Mouse (Mus musculus) midbrain, embryonic 16.5 days (tissue): ENCODE measurements around the gene Tatdn2. TPM values are rescaled to one million over a fixed set of nuclear protein-coding genes. Genes with fewer than 3 reads are reported as not detected.

Experiments
- ATAC-seq: fragments of 200-750 bp; cut with Nextera tagmentation; 2 replicates; pipeline ENCODE4 v1.8.0; 2017; ENCODE audit warnings: moderate TSS enrichment
- H3K27ac ChIP-seq: fragments of 300-500 bp; sonication (generic); 2 replicates; pipeline ENCODE4 v1.5.1; 2014; ENCODE audit warnings: mild to moderate bottlenecking, low read length, mixed read lengths
- H3K27me3 ChIP-seq: fragments of 300-500 bp; sonication (generic); 2 replicates; pipeline ENCODE4 v1.6.1; 2014; ENCODE audit warnings: low read depth, low read length, mixed read lengths; ENCODE audit not compliant: control insufficient read depth, insufficient read depth
- H3K36me3 ChIP-seq: fragments of 300-500 bp; sonication (generic); 2 replicates; pipeline ENCODE4 v1.6.1; 2014; ENCODE audit warnings: mild to moderate bottlenecking, low read length, moderate library complexity, mixed read lengths; ENCODE audit not compliant: control insufficient read depth, insufficient read depth
- H3K4me1 ChIP-seq: fragments of 300-500 bp; sonication (generic); 2 replicates; pipeline ENCODE4 v1.6.1; 2014; ENCODE audit warnings: mild to moderate bottlenecking, low read length, mixed read lengths; ENCODE audit not compliant: control insufficient read depth, insufficient read depth
- H3K4me2 ChIP-seq: fragments of 300-500 bp; sonication (generic); 2 replicates; pipeline ENCODE4 v1.6.1; 2014; ENCODE audit warnings: mild to moderate bottlenecking, low read length, mixed read lengths
- H3K4me3 ChIP-seq: fragments of 300-500 bp; sonication (generic); 2 replicates; pipeline ENCODE4 v1.5.1; 2014; ENCODE audit warnings: low read depth, mild to moderate bottlenecking, low read length, moderate library complexity, mixed read lengths
- H3K9ac ChIP-seq: fragments of 300-500 bp; sonication (generic); 2 replicates; pipeline ENCODE4 v1.6.1; 2014; ENCODE audit warnings: low read depth, low read length, mixed read lengths
- H3K9me3 ChIP-seq: fragments of 300-500 bp; sonication (generic); replicated peaks from 2 replicates; pipeline ENCODE4 v1.6.1; 2014; ENCODE audit warnings: mild to moderate bottlenecking, low read length, mixed read lengths; ENCODE audit not compliant: control insufficient read depth, poor library complexity, severe bottlenecking
- WGBS: fragments of 180-500 bp; shearing (Covaris S2); extraction: QIAGEN DNeasy Blood & Tissue Kit; methylation state at CpG from one replicate; pipeline ENCODE4 v1.1.7; 2014; 5-methylcytosine and 5-hydroxymethylcytosine counted together
- polyA plus RNA-seq: library from polyadenylated mRNA; unstranded; fragments of >200 nt; fragmentation: Nextera tagmentation; extraction: Ambion mirVana; gene quantifications from 2 replicates; pipeline ENCODE4 v1.2.1, GENCODE M21; 2015

Tatdn2 gene
- polyA plus RNA-seq, 1 experiment from 2014 or later = 1.1 TPM

DNA sequence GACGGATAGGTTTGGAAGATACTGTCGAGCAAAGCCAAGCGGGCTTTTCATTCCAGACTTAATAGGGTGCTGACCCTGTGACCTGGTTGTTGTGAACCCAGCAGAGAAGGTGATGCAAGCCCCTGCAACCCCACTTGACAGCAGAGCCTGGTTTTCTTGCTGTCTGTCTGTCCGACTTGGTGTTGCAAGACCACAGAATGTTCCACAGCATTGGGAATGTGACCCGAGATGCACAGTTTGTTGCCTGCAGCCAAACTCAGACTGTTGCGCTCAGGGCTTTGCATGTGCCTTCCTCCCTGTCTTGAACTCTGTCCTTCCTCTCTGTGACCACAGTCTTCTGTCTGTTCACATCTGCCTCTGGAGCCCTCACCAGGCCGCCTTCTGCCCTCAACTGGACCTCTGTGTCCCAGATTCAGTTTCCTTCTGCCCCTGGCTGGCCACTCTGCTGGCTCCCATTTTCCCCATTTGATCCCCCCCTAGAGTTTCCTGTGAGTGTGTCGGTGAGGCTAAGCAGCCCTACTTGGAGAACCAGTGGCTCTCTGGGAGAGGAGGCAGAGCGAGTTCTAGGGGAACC, 16.8 kb upstream of the Tatdn2 start:
- Histone ChIP-seq H3K9me3 (no peaks in the 10 kb centered on the region; the same call in 1 of the 2 replicates), H3K9ac (no peak overlapping the region), H3K27ac (no peak overlapping the region), H3K4me3 (no peak overlapping the region), H3K27me3 (no peaks in the 10 kb centered on the region), H3K4me2 (no peak overlapping the region), H3K4me1 (no peaks in the 10 kb centered on the region), H3K36me3 (no peaks in the 10 kb centered on the region)
- 89% methylated on average over 9 of the region's 9 CpGs for WGBS
- no peak for ATAC-seq

GRCm38 (mm10) chr6:113681271-113681670, 15.6 kb upstream of the Tatdn2 start:
- no peak overlapping the region for H3K9ac ChIP-seq
- H3K36me3 ChIP-seq = no peaks in the 10 kb centered on the region
- H3K27ac ChIP-seq = no peak overlapping the region
- no peaks in the 10 kb centered on the region; the same call in 1 of the 2 replicates for H3K9me3 ChIP-seq
- no peaks in the 10 kb centered on the region for H3K4me1 ChIP-seq
- H3K4me3 ChIP-seq = no peak overlapping the region
- WGBS = 15% methylated on average over 4 of the region's 4 CpGs
- no peaks in the 10 kb centered on the region for H3K27me3 ChIP-seq
- ATAC-seq = no peak
- H3K4me2 ChIP-seq = no peak overlapping the region

DNA sequence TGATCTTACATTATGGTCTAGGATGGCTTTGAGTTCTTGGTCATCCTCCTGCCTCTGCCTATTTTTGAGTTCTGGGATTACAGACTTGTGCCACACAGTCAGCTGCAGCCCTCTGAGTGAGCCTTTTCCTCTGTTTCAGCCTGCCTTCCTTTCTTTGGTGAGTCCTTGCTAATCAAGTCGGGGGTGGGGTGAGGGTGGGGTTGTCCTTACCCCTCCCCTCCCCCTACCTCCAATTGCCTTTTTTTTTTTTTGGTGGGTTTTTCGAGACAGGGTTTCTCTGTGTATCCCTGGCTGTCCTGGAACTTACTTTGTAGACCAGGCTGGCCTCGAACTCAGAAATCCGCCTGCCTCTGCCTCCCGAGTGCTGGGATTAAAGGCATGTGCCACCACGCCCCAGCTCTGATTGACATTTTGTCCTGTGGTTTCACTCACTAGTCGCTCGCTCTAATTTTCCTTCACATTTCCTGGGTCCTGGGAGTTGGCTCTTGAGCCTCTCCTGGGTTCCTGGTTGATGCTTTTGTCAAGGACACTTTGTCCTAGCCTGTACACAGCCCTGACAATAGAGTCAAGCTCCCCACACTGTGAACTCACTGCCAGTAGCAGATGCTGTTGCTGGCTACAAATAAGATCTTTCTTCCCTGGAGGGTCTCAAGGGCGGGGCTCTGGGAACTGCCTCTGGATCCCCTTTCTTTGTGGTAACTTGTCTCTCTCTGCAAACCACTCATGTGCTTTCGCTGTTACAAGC, 13.6 kb upstream of the Tatdn2 start:
- no peaks in the 10 kb centered on the region for H3K27me3 ChIP-seq
- H3K27ac ChIP-seq = no peak overlapping the region
- H3K36me3 ChIP-seq = no peaks in the 10 kb centered on the region
- no peaks in the 10 kb centered on the region; the same call in 1 of the 2 replicates for H3K9me3 ChIP-seq
- H3K4me3 ChIP-seq = no peak overlapping the region
- no peak overlapping the region for H3K9ac ChIP-seq
- no peak overlapping the region for H3K4me2 ChIP-seq
- 89% methylated on average over 10 of the region's 10 CpGs for WGBS
- no peak for ATAC-seq
- H3K4me1 ChIP-seq = no peaks in the 10 kb centered on the region

DNA sequence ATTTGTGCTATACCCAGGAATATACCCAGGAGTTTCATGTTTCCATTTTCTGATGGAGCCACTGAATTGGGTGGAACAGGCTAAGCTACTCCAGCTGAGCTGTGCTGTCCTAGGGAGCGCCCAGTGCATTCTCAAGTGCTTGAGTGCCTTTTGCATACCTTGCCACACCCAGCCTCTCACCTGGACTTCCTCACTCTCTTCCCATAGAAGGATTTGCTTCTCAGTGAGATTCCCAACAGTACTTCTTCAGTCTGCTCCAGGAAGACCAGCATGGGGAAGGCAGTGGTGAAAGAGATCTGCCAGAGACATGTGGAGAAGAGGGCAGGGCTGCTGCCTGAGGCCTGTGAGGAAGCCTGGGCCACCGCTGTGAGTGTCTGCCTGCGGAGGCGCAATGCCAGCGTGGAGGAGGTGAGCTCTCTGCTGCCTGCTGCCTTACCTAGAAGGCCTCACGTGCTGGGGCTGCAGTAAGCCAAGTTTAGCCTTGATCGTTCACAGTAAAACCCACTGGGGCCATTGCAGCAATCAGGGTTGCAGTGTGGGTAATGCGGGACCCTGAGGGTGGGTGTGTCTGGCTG, 10.2 kb upstream of the Tatdn2 start:
- Histone ChIP-seq H3K4me1 (no peaks in the 10 kb centered on the region), H3K36me3 (no peaks in the 10 kb centered on the region), H3K4me2 (no peak overlapping the region), H3K27me3 (no peaks in the 10 kb centered on the region), H3K9ac (no peak overlapping the region), H3K9me3 (no peaks in the 10 kb centered on the region; the same call in 1 of the 2 replicates), H3K27ac (no peak overlapping the region), H3K4me3 (no peak overlapping the region)
- 38% methylated on average over 8 of the region's 8 CpGs for WGBS
- no peak for ATAC-seq

GRCm38 (mm10) chr6:113690008-113690399, 6.8 kb upstream of the Tatdn2 start:
- H3K4me3 ChIP-seq = no peak overlapping the region
- H3K9me3 ChIP-seq = no peaks in the 10 kb centered on the region
- no peak overlapping the region for H3K4me2 ChIP-seq
- no peaks in the 10 kb centered on the region for H3K4me1 ChIP-seq
- no peak overlapping the region for H3K27ac ChIP-seq
- ATAC-seq = no peak
- WGBS = 33% methylated on average over 7 of the region's 7 CpGs
- no peaks in the 10 kb centered on the region for H3K36me3 ChIP-seq
- H3K27me3 ChIP-seq = no peaks in the 10 kb centered on the region
- H3K9ac ChIP-seq = no peak overlapping the region

DNA sequence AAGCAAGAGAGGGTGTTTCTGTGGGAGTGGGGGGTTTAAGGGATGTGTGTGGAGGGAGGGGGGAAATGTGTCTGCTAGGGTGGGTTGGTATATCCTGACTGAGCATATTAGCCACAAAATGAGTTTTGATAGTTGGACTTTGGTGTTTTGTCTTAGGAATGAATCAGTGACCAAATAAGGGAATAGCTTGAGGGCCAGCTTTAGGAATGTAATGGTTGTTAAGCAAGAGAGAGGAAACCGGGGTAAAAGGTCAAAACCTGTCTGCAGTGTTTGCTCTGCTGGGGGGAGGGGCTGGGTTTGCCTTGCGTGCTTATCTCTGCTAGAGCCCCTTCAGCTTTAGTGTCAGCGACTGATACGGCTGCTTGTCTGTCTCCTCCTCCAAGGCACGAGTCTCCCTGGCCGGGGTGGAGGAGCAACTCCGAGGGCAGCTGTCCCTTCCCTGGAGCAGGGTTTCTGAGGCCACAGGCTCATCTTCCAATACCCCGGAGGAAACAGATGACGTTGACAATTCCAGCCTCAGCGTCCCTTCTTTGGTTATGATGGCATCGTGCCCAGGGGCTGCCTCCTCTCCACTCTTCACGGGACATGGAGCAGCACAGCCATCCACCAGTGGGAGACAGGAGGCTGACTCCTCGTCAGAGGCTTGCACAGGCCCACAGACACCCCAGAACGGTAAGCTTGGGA, 6.3 kb upstream of the Tatdn2 start:
- Histone ChIP-seq H3K27ac (no peak overlapping the region), H3K9ac (no peak overlapping the region), H3K27me3 (no peaks in the 10 kb centered on the region), H3K4me3 (no peak overlapping the region), H3K36me3 (no peaks in the 10 kb centered on the region), H3K9me3 (no peaks in the 10 kb centered on the region), H3K4me1 (no peaks in the 10 kb centered on the region), H3K4me2 (no peak overlapping the region)
- ATAC-seq = no peak
- 9% methylated on average over 14 of the region's 14 CpGs for WGBS

DNA sequence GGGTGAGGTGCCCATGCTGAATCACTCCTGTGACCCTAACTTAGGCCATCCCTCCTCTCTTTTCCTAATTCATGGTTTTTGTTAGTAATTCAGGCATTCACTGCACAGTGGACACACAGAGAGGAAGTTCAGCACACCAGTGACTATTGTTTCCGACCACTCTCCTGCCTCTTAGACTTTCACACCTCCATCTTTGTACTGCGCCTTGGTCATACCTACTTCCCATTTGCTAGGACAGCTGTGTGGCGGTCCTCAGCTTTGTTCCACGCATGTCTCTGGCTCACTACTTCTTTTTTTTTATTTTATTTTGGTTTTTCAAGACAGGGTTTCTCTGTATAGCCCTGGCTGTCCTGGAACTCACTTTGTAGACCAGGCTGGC, 5.8 kb upstream of the Tatdn2 start:
- WGBS = 84% methylated on average over 4 of the region's 4 CpGs
- ATAC-seq = no peak
- no peak overlapping the region for H3K27ac ChIP-seq
- H3K4me3 ChIP-seq = no peak overlapping the region
- no peaks in the 10 kb centered on the region for H3K27me3 ChIP-seq
- no peak overlapping the region for H3K9ac ChIP-seq
- H3K4me2 ChIP-seq = no peak overlapping the region
- H3K9me3 ChIP-seq = no peaks in the 10 kb centered on the region
- peaks cover 2% of the 10 kb centered on the region; the same call in 1 of the 2 replicates for H3K4me1 ChIP-seq
- no peaks in the 10 kb centered on the region for H3K36me3 ChIP-seq

DNA sequence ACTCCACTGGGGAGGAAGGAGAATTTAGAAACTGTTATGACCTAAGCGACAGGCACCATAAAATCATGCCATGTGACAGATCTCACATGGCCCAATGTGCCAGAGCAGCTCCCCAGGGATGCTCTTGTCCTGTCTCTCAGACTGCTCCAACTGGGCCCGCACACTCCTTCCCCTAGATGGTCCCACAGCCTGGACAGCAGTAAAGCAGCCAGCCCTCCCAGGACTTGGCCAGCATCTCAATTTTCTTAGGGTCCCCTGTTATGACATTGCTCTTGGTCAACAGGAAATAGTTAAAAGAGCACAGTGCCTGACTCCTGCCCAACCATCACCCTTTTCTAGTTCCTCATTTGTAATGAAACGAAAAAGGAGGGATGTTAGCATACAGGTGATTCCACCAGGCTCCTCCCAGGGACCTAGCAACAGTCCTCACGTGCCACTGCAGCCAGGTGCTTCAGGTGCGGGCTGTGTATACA, 4.2 kb upstream of the Tatdn2 start:
- H3K27me3 ChIP-seq = no peaks in the 10 kb centered on the region
- H3K9me3 ChIP-seq = no peaks in the 10 kb centered on the region
- no peak overlapping the region for H3K4me2 ChIP-seq
- no peaks in the 10 kb centered on the region for H3K36me3 ChIP-seq
- no peak for ATAC-seq
- WGBS = 77% methylated on average over 5 of the region's 5 CpGs
- H3K27ac ChIP-seq = no peak overlapping the region
- peaks cover 7% of the 10 kb centered on the region; the same call in 1 of the 2 replicates for H3K4me1 ChIP-seq
- H3K9ac ChIP-seq = no peak overlapping the region
- H3K4me3 ChIP-seq = no peak overlapping the region

- Histone ChIP-seq H3K4me1 (peaks cover 14% of the 10 kb centered on the region), H3K4me2 (no peak overlapping the region), H3K9me3 (no peaks in the 10 kb centered on the region), H3K4me3 (no peak overlapping the region), H3K27me3 (no peaks in the 10 kb centered on the region), H3K27ac (no peak overlapping the region), H3K9ac (no peak overlapping the region), H3K36me3 (no peaks in the 10 kb centered on the region)
- no peak for ATAC-seq
- WGBS = 94% methylated on average over 5 of the region's 5 CpGs
Measured at GRCm38 (mm10) chr6:113693377-113693776, 3.5 kb upstream of the Tatdn2 start.
